Mouse (Mus musculus): ENCODE data around the gene Odf3. TPM values are rescaled to one million over a fixed set of nuclear protein-coding genes. Genes with fewer than 3 reads are reported as not detected.

Odf3 gene
- polyA plus RNA-seq, 1 experiment from 2014 or later = not detected

DNA sequence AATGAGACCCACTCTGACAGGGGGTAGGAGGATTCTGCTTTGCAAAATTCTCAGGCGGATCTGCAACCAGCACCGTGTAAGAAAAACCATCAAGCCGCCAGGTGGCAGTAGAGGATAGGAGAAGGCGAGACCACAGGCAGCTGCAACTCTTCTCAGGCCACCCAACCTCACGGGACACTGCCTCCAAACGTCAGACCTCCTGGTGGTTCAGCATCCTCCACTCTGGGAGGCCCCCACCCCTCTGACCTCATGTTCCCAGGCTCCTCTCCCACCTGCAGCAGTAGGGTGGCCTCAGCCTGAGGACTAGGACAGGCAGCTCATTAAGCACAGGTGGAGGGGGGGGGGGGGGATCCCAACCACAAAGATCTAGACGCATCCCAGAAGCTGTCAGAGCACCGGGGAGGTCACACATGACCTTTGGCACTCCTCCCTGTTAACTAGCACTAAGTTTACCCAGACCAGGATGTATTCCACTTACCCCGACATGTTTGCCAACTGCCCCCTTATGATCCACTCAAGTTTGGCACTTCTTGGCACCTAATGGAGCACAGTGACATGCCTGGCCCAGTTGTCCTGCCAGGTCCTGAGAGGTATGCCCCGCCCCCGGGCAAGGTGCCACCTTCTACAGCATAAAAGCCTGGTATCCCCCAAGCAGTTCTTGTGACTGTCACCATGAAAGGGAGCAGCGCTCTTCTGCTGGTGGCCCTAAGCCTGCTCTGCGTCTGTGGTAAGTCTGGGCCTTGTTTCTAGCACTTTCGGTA, 2.5 kb upstream of the Odf3 start, which contains the start of gene Scgb1c1:
Gene Scgb1c1, plus strand, starts transcription at position 643 of the 761 bp plus-strand sequence.
- Histone ChIP-seq H3K4me3 (replicated peaks) (no peak within 1 kb of the TSS), H3K27me3 (peaks cover 53% of the 10 kb centered on the region), H3K9me3 (no peaks in the 10 kb centered on the region), H3K27ac (no peak within 1 kb of the TSS), H3K36me3 (no peaks in the 10 kb centered on the region), H3K4me1 (replicated peaks) (peaks cover 3% of the 10 kb centered on the region; the same call in 1 of the 2 replicates), H3K4me2 (no peak within 1 kb of the TSS), H3K9ac (replicated peaks) (no peak within 1 kb of the TSS)
- ATAC-seq (ENCODE audit: insufficient number of reproducible peaks, insufficient read depth, low FRiP score, low TSS enrichment, low read depth) = peak; percentile 54; the same call in 1 of the 2 replicates
- 32% methylated on average over 14 of the region's 14 CpGs for WGBS

DNA sequence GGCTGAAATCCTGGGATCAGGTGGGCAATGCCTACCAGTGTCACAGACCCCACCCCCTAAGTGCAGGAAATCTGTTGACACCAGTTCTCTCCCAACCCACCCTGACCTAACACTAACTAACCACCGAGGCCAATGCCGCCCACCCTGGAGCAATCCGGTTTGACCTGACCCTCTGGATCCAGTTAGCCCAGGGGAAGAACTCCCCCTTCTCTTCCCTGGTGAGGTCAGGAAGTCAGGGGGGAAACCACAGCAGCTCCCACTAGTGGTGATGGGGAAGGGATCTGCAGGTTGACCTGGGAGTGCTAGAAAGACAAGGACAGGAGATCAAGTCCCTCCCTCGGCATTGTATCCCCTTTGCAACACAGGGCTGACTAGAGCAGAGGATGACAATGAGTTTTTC, 1.9 kb upstream of the Odf3 start:
- Histone ChIP-seq H3K27ac (no peak overlapping the region), H3K4me3 (replicated peaks) (no peak overlapping the region), H3K9ac (replicated peaks) (no peak overlapping the region), H3K4me2 (no peak overlapping the region), H3K9me3 (no peaks in the 10 kb centered on the region), H3K27me3 (peaks cover 47% of the 10 kb centered on the region), H3K36me3 (no peaks in the 10 kb centered on the region), H3K4me1 (replicated peaks) (peaks cover 3% of the 10 kb centered on the region; the same call in 1 of the 2 replicates)
- WGBS = 60% methylated on average over 4 of the region's 4 CpGs
- no peak for ATAC-seq (ENCODE audit: insufficient number of reproducible peaks, insufficient read depth, low FRiP score, low TSS enrichment, low read depth)

DNA sequence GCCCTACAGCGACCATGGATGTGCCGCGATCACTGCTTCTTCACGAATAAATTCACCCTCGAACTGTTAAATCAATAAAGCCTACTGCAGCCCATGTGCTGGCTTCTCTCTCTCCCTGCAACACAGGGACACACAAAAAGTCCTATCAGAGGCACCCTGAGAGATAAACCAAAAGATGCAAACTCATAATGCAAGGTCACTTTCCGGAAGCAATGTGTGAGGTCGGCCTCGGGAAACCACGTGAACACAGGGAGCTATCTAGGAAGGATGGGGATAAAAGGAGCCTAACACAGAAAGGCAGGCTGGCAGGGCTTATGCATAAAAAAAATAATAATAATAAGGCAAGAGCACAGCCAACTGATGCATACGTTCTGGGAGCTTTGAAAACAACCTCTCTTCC, 929 bp upstream of the Odf3 start:
- Histone ChIP-seq H3K9ac (replicated peaks) (no peak overlapping the region), H3K36me3 (peaks cover 5% of the 10 kb centered on the region), H3K4me1 (replicated peaks) (no peaks in the 10 kb centered on the region; the same call in 1 of the 2 replicates), H3K27me3 (peaks cover 37% of the 10 kb centered on the region), H3K4me3 (replicated peaks) (no peak overlapping the region), H3K27ac (no peak overlapping the region), H3K9me3 (no peaks in the 10 kb centered on the region), H3K4me2 (no peak overlapping the region)
- 85% methylated on average over 10 of the region's 10 CpGs for WGBS
- no peak for ATAC-seq (ENCODE audit: insufficient number of reproducible peaks, insufficient read depth, low FRiP score, low TSS enrichment, low read depth)

DNA sequence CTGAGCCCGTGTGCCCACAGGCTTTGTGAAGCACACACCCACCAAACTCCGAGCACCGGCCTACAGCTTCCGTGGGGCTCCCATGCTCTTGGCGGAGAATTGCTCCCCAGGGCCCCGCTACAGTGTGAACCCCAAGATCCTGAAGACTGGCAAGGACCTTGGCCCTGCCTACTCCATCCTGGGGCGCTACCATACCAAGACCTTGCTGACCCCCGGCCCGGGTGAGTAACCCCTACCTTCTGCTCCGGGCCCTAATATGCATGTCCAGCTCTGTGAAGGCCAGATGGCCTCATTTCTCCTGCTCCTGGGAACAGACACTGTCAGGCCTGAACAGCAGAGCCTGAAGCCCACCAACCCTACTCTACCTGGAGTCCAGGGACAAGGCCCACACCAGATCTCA, 986 bp downstream of the Odf3 start:
- no peak for ATAC-seq (ENCODE audit: insufficient number of reproducible peaks, insufficient read depth, low FRiP score, low TSS enrichment, low read depth)
- Histone ChIP-seq H3K9ac (replicated peaks) (no peak overlapping the region; the same call in 1 of the 2 replicates), H3K36me3 (peaks cover 24% of the 10 kb centered on the region), H3K4me2 (no peak overlapping the region), H3K9me3 (no peaks in the 10 kb centered on the region), H3K4me1 (replicated peaks) (no peaks in the 10 kb centered on the region; the same call in 1 of the 2 replicates), H3K4me3 (replicated peaks) (no peak overlapping the region), H3K27ac (no peak overlapping the region), H3K27me3 (peaks cover 20% of the 10 kb centered on the region)
- 91% methylated on average over 10 of the region's 10 CpGs for WGBS

DNA sequence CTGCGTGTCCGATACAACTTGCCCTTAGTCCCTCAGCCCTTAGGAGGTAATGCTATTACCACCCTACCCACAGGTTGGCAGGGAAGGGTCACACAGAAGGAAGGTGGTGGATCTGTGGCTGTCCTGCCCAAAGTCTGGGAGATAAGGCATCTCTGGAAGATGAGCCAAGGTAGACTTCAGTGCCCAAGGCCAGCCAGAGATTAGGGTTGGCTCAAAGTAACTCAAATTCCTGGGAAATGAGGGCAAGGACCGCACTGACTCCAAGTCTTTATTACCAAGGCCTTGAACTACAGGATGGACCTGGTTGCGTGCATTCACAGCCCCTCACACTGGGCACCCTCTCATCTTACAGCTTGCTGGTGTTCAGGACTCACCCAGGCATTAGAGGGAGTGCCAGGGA, 4.3 kb downstream of the Odf3 start:
- Histone ChIP-seq H3K9me3 (no peaks in the 10 kb centered on the region), H3K36me3 (peaks cover 35% of the 10 kb centered on the region), H3K4me1 (replicated peaks) (peaks cover 9% of the 10 kb centered on the region), H3K4me3 (replicated peaks) (no peak overlapping the region), H3K27ac (no peak overlapping the region), H3K9ac (replicated peaks) (no peak overlapping the region), H3K4me2 (no peak overlapping the region), H3K27me3 (peaks cover 5% of the 10 kb centered on the region; the same call in 1 of the 2 replicates)
- 97% methylated on average over 4 of the region's 4 CpGs for WGBS
- ATAC-seq (ENCODE audit: insufficient number of reproducible peaks, insufficient read depth, low FRiP score, low TSS enrichment, low read depth) = no peak

DNA sequence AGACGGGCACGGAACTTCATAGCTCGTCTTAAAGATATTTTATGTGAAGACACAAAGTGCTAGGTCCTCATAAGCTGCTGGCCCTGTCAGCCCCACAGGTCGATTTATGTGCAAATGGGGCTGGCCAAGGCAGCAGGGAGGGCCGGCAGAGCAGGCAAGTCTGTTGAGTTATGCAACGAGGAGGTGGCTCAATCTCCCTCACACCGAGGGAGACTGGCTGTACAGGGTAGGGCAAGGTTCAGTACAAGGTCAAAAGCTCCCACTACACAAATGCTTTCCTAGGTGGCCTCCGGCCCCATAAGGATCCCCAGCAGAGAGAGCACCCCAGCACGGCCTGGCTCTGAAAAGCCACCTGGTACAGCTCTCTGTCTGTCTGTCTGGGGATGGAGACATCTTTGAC, 5.8 kb downstream of the Odf3 start:
- Histone ChIP-seq H3K36me3 (peaks cover 39% of the 10 kb centered on the region), H3K9me3 (no peaks in the 10 kb centered on the region), H3K9ac (replicated peaks) (no peak overlapping the region), H3K4me2 (no peak overlapping the region), H3K4me1 (replicated peaks) (peaks cover 18% of the 10 kb centered on the region), H3K27me3 (no peaks in the 10 kb centered on the region), H3K27ac (no peak overlapping the region), H3K4me3 (replicated peaks) (no peak overlapping the region)
- WGBS = 87% methylated on average over 9 of the region's 9 CpGs
- no peak for ATAC-seq (ENCODE audit: insufficient number of reproducible peaks, insufficient read depth, low FRiP score, low TSS enrichment, low read depth)

DNA sequence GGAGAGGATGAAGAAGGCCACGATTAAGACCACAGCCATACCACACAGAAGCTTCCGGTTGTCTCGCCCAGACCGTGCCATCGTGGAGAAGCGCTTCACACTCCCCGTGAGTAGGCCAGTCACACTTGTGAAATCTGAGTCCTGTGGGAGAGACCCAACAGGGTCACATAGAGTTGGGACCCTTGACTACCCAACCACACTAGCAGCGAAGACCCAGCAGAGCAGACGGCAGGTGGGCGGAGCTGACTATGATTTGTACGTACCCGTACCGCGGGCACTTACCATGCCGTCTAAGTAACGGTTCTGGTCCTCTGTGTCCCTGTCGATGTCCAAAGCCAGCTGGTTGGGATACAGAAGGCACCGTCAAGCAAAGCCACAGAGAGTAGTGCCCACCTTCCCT, 6.9 kb downstream of the Odf3 start:
- ATAC-seq (ENCODE audit: insufficient number of reproducible peaks, insufficient read depth, low FRiP score, low TSS enrichment, low read depth) = no peak
- H3K4me1 ChIP-seq (replicated peaks) = peaks cover 25% of the 10 kb centered on the region
- no peak overlapping the region for H3K4me3 ChIP-seq (replicated peaks)
- no peaks in the 10 kb centered on the region for H3K27me3 ChIP-seq
- H3K9me3 ChIP-seq = no peaks in the 10 kb centered on the region
- H3K4me2 ChIP-seq = no peak overlapping the region
- H3K9ac ChIP-seq (replicated peaks) = peak overlapping the region; percentile 90; the same call in 1 of the 2 replicates
- 92% methylated on average over 18 of the region's 18 CpGs for WGBS
- no peak overlapping the region for H3K27ac ChIP-seq
- H3K36me3 ChIP-seq = peaks cover 50% of the 10 kb centered on the region

DNA sequence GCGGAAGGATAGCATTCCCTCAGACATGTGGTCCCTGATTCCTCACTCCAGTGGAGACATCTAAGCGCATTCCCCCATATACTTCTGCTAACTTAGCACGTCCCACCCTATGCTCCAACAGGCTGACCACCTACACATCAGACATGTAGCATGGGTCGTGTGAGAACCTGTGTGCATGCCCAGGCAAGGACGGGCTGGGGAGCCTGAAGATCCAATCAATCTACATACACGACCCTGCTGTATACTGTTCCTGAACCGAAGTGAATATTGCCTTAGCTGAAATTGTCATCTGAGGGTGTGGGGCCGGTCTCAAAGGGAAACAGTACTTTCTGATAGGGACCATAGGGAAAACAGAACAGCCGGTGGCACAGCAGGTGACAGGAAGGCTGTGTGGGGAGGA, 7.6 kb downstream of the Odf3 start:
- peak overlapping the region; percentile 100 for H3K4me2 ChIP-seq
- peak overlapping the region; percentile 90 for H3K9ac ChIP-seq (replicated peaks)
- WGBS = 72% methylated on average over 9 of the region's 9 CpGs
- H3K4me1 ChIP-seq (replicated peaks) = peaks cover 25% of the 10 kb centered on the region
- peak overlapping the region; percentile 75 for H3K4me3 ChIP-seq (replicated peaks)
- ATAC-seq (ENCODE audit: insufficient number of reproducible peaks, insufficient read depth, low FRiP score, low TSS enrichment, low read depth) = no peak
- no peak overlapping the region for H3K27ac ChIP-seq
- peaks cover 57% of the 10 kb centered on the region for H3K36me3 ChIP-seq
- H3K9me3 ChIP-seq = no peaks in the 10 kb centered on the region
- H3K27me3 ChIP-seq = no peaks in the 10 kb centered on the region

DNA sequence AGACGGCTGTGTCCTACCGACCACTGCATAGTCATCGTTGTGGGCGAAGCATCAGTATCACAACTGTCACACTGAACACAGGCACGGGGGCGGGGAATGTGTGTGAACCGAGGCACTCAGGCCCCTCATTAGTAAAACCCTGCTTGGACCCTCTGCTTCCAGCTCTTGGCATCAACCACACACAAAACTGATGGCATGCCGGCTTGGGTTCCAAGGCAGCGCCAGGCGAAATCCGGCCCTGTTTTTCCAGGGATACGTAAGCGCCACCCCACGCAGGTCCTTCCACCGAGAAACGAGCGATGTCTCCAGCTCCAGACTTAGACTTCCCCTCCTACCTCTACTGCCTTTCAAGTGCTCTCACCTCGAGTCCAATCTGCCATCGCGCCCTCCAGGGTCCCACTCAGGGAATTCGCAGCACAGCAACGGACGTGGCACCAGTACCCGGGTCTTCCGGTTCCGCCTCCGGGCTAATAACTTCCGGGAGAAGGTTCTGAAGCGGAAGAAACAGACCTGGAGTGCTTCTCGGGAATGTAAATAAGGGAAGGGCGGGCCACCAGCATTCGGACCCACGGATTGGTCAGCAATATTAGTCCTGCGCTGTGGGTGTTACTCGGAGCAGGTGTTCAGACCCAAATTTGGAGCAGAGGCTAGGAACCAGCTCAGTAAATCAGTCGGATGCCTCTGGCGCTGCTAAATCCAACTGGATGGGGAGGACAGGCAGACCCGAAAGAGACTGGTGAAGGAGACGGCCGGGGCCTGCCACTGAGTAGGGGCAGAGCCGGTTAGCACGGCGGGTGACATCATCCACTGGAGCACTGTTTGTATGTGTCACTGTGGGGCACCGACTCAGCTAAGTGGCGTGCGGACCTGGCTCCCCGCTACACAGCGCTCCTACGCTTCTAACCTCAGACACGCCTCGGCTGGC, 8.5 kb downstream of the Odf3 start, which contains the start of gene Gm45785:
Gene Gm45785, minus strand, starts transcription at position 472 of the 925 bp plus-strand sequence.
- Histone ChIP-seq H3K36me3 (peaks cover 65% of the 10 kb centered on the region), H3K27ac (peak within 1 kb of the TSS; percentile 82), H3K4me1 (replicated peaks) (peaks cover 25% of the 10 kb centered on the region), H3K27me3 (no peaks in the 10 kb centered on the region), H3K4me3 (replicated peaks) (peak within 1 kb of the TSS; percentile 75), H3K9ac (replicated peaks) (peak within 1 kb of the TSS; percentile 90), H3K9me3 (no peaks in the 10 kb centered on the region), H3K4me2 (peak within 1 kb of the TSS; percentile 100)
- WGBS = 1% methylated on average over 51 of the region's 51 CpGs
- ATAC-seq (ENCODE audit: insufficient number of reproducible peaks, insufficient read depth, low FRiP score, low TSS enrichment, low read depth) = peak; percentile 74

DNA sequence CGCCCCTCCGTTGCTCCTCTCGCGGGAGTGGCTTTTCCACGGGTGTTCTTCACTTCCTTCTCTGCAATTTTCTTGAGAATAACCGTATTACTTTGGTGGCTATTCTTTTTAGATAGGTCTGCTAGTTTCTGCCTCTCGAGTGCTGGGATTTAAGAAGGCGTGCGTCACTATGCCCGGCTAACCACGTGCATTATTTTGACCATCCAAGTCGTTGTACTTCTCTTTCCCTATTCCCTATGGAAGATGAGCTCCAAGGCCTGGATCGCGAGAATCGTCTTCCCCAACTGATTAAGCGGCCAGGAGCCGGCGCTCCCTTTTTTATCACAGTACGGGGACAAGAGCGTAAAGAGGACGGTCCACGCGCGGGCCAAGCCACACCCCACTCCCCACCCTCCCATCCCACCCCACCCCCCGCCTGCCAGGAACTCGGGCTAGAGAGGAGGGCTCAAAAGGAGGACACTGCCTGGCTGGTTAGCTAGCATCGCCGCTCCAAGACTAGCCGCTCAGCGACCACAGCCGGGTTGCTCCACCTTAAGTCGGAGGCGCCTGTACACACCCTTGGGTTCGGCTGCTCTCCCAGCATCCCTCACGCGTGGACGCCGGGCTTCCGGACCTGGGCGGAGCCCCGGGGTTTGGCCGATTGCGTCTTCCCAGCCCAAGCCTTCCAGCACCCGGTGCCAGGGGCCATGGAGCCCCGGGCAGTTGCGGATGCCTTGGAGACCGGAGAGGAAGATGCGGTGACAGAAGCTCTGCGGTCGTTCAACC, 9.4 kb downstream of the Odf3 start, which contains the start of gene Ric8a:
Gene Ric8a, plus strand, starts transcription at position 173 of the 765 bp plus-strand sequence.
- Histone ChIP-seq H3K9ac (replicated peaks) (peak within 1 kb of the TSS; percentile 90), H3K4me2 (peak within 1 kb of the TSS; percentile 100), H3K27ac (peak within 1 kb of the TSS; percentile 82), H3K36me3 (peaks cover 66% of the 10 kb centered on the region), H3K9me3 (no peaks in the 10 kb centered on the region), H3K27me3 (no peaks in the 10 kb centered on the region), H3K4me1 (replicated peaks) (peaks cover 25% of the 10 kb centered on the region), H3K4me3 (replicated peaks) (peak within 1 kb of the TSS; percentile 75)
- under 1% methylated on average over 50 of the region's 50 CpGs for WGBS
- peak; percentile 79 for ATAC-seq (ENCODE audit: insufficient number of reproducible peaks, insufficient read depth, low FRiP score, low TSS enrichment, low read depth)

Data from limb, embryonic 12.5 days (tissue).